Mouse (Mus musculus) right cerebral cortex, adult 2 months (tissue): ENCODE measurements around the gene Gm21976.

Source experiments
- DNase-seq, 2 experiments: peaks; one replicate each; pipeline ENCODE4 v3.0.0; 2021 to 2022; ENCODE audit warnings: low spot score in 2 of 2

The Gm21976 gene

DNA sequence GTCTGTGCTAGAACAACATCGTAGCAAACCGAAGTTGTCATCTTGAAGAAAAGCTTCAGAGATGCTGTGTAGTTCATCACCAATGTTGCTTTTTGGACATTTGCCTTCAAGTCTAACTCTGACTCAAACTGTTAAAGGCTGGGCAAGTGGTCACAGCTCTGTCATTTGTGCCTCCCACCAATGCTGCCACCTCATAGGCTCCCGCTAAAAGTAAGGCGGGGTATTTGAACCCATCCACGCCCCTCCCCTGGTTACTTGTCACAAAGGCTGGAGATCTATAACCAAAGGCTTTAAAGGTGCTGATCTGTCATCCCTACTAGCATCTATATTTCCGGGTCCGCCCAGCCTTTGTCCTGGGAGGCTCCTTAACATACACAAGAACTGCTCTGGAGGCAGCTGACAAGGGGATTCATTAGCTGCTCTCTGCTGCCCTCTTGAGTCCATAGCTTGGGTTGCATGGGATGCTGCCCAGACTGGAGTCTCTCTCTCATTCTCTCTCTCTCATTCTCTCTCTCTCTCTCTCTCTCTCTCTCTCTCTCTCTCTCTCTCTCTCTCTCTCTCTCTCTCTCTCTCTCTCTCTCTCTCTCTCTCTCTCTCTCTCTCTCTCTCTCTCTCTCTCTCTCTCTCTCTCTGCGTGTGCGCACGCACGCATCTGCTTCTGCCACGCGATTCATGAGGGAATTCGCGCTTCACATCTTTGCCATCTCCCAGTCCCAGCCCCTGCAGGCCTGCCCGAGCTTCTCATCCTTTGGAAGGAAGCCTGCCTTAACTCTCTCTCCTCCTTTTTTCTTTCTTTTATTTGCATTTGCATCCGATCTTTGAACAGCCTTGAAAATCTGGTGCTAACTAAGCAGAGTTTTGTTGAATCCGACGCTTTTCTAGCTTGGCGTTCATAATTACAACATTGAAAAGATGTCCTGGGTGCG lies 19.4 kb downstream of the Gm21976 start:
- peak; percentile 84 to 90 for DNase-seq

DNA sequence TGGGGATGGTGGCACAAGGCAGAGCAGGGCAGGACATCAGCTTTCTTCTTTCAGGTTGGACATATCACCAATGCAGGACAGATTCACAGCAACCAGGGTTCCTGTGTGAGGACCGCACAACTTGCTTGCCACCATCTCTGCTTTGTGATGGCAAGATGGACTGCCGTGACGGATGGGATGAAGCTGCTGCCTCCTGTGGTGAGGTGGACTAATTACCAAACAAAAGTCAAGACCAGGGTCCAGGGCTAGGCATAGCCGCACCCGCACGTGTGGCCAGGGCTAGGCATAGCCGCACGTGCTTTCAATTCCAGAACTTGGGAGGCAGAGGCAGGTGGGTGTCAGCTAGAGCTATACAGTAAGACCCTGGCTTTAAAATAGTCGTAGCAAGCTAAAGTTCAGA lies 25.6 kb downstream of the Gm21976 start:
- DNase-seq = no peak

DNA sequence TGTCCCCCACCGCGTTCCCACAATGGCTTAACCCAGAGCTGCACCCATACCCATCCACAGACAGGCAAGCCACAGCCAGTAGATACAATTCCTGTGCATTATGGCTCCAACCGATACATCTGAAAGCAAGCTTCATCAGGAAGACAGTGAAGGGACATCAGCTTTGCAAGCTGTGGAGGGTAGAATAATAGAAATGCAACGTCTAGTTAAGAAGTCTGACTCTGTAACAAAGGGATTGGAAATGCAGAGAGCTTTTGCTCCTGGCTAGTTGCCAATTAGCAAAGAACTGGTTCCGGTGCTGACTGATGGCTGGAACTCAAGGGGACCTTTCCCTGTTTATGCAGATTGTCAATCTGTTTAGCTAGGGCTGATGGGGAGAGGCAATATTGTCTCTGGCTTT lies 26.7 kb downstream of the Gm21976 start:
- no peak for DNase-seq

DNA sequence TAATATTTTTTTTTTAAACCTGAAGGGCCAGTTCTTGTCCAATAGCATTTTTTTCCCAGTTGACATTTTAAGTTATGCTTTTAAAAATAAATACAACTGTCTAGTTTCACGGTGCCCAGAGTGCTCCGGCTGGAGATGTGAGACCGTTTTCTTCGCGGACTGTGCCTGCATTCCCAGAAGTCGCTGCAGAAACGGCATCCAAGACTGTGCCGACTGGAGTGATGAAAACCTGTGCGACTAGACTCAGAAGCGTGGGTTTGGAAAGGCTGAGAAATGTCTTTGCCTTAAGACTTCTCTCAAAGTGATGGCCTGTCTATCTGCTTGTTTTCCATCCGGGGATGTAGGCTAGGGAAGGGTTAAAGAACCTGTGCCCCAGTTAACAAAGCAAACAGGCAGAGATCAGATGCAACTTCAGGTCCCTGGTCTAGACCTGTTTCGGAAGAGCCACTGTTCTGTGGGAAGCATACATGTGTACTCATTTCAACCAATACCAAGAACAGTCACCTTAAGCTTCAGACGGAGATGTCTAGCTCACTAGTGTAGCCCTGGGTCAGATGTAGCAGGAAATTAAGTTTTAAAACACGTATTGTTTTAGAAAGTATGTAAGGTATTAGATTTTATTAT lies 27.3 kb downstream of the Gm21976 start:
- DNase-seq = peak; percentile 24 to 43

GRCm38 (mm10) chr13:98308004-98308403 lies 28.3 kb downstream of the Gm21976 start:
- no peak for DNase-seq

GRCm38 (mm10) chr13:98308724-98309123 lies 29.0 kb downstream of the Gm21976 start:
- DNase-seq = no peak

- no peak for DNase-seq
These were observed 31.9 kb downstream of the Gm21976 start for GRCm38 (mm10) chr13:98311597-98311996.

- DNase-seq = no peak
These were observed 33.9 kb downstream of the Gm21976 start for GRCm38 (mm10) chr13:98313631-98314030.

DNA sequence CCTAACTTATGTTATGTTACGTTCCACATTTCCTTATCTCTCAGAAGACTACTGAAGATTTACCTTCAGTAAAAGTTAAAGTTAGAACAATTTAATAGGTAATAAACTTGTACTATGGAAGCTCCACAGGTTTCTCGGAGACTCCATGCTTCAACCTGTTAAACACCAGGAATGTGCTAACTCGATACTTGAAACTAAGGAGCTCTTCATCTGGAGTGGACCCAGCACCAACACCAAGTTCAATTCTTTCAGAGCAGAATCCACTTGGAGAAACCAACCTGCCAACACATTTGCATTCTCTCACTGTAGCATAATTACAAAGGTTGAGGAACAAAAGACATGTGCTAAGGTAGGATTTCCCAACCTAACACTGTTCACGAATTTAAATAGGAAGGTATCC lies 35.4 kb downstream of the Gm21976 start:
- DNase-seq = no peak

GRCm38 (mm10) chr13:98316140-98316479 lies 36.4 kb downstream of the Gm21976 start:
- no peak for DNase-seq

DNA sequence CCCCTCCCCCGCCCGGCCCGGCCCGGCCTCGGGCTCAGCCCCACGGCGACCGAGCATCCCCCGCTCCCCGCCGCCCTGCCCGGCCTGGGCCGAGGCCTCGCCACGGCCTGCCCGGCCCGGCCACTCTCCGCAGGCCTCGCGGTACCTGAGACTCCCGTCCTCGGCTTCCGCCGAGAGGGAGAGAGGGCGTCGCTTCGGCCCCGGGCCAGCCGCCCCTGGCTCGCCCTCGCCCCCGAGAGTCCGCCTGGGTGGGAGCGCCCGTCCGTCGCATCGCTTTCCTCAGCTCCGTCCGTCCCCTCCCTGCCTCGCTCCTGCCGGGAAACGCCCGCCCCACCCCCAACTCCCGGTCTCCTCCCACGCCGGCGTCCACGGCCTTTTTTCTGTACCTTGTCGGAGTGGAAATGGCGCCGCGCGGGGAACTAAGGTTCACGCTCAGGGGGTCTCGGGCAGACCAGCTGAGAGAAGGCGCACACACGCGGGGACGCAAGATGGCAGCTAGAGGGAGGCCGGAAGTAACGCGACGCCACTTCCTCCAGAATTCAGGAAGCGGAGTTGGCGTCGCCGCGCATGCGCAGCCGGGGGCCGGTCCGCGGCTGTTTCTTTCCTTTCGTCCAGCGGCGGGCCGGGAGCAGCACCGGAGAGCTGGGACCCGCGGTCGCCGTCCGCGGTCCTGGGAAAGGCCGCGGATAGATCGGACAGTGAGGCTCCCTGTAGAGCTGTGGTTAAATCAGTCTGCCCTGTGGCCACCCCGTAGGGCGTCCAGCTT lies 37.0 kb downstream of the Gm21976 start, which contains the start of gene Btf3:
Btf3 (minus strand) TSS at position 527 of the 766 bp plus-strand sequence.
- peak; percentile 92 to 93 for DNase-seq

- DNase-seq = no peak
These were observed 37.6 kb downstream of the Gm21976 start for GRCm38 (mm10) chr13:98317246-98317677.

DNA sequence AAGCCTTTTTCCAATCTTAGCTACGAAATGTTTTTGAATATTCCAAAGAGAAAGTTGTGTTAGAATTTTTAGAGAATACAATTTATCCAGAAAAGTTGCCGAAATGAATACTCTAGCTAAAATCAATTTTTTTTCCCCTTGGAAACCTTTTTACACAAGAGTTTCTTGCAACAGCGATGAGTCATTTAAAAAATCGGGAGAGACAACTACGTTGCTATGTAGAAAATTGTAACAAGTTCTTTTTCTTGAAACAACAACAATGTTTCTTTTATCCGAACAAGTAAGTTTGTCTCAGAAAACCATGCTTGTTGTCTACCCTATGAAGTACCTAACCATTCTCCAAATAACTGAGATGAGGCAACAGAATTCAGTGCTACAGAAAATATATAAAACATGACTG lies 38.2 kb downstream of the Gm21976 start:
- no peak for DNase-seq

DNA sequence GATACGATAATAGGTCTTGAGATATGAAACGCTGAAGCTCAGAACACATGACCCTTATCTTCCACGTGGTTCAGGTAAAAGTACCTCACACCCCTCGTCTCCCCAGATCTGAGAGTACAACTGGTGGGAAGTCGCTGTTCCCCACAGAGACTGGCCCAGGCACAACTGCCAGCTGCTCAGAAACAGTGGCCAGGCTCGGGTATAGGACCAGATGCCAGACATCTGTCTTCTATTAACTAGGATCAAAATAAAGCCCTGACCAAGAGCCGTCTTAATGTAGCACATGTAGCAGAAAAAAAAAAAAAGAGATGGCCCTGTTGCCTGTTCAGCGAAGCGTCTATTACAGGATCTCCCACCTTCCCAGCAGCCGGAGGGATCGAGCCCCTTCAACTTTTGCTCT lies 45.3 kb downstream of the Gm21976 start:
- no peak for DNase-seq

- DNase-seq = peak in 1 of 2 experiments; percentile 41
These were observed 52.4 kb downstream of the Gm21976 start for GRCm38 (mm10) chr13:98332106-98332505.

- DNase-seq = no peak
These were observed 56.5 kb downstream of the Gm21976 start for GRCm38 (mm10) chr13:98336205-98336604.

DNA sequence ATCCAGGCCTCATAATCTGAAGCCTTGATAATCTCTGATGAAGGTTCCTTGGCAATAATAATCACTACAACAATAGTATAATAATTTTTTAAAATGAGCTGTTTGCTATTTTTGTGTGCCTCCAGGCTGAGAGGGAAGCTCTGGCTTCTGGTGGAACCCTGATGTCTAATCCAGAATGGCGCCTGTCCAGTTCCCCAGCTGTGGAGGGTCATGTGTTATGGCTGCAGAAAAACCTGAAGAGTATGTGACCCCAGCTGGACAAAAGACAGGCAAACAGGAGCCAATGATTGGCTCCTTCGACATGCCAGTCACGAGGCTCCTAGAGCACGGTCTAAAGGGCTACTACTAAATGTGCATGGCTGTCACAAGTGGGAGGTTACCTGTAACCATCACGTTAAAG lies 60.8 kb downstream of the Gm21976 start:
- no peak for DNase-seq

DNA sequence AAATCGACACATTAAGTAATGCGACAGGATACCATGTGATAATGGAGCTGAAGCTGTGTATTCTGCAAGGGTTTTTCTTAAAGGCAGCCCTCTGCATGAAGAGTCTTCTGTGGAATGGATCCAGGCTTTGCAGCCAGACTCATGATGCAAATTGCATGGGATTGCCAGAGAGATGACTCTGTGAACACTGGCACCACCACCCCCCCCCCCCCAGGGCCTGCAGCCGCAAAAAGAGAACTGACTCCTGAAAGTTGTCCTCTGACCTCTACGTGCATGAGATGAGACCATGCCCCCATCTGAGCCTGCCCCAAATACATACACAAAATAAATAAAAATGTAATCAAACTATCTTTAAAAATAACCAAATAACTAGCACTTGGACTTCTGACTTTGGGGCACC lies 69.8 kb downstream of the Gm21976 start:
- no peak for DNase-seq

- DNase-seq = no peak
These were observed 71.8 kb downstream of the Gm21976 start for GRCm38 (mm10) chr13:98351527-98351926.

DNA sequence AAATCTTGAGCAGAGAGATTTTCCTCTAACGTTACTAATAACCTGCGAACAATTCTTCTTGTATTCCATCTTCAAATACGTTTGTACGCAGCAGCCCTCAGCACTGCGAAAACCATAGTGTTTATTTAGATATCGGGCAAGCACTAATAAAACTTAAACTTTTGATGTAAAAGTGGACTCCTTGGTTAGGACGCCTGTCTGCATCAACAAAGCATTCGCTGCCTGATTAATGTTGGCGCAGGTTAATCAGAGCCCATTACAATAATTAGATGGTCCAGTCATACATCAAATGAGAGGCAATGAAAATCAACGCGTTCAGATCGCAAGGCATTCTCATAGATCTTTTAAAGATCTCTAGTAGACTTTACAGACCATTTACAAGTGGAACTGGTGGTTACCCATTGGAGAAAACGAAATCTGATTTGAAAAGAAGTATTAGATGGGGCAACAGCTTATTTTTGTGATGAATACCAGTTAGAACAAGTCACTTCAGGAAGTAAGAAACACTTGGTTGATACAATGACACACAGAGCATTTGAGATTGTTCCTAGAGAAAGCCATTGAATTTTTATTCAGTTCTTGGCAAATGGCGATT lies 72.8 kb downstream of the Gm21976 start:
- DNase-seq = no peak

DNA sequence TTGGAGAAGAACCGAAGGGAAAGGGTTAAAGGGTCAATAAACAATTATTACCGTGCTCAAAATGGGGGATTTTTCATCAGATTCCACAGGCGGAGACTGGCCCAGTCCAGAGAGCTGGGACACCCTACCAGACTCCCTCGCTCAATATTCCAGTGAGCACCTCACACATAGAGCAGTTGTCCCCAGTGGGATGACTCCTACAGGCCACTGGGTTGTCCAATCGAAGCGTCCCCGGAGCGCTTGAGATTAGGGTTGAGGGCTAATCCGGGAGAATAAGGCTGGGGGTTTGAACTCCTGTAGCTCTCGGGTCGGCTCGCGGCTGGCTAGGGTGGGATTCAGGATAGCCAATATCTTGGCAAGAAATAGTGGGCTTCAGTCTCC lies 74.0 kb downstream of the Gm21976 start:
- no peak for DNase-seq
